Mouse (Mus musculus) heart, embryonic 15.5 days (tissue): Measurements from ENCODE around the gene Kcnma1. TPM values are rescaled to one million over a fixed set of nuclear protein-coding genes. Genes with fewer than 3 reads are reported as not detected.

Experiments
- ATAC-seq: fragments of 200-750 bp; cut with Nextera tagmentation; replicated peaks from 2 replicates; pipeline ENCODE4 v1.8.0; 2017; ENCODE audit warnings: low read depth, moderate TSS enrichment; ENCODE audit not compliant: insufficient number of reproducible peaks, insufficient read depth, low FRiP score
- H3K27ac ChIP-seq: fragments of 300-500 bp; sonication (generic); 2 replicates; pipeline ENCODE4 v1.5.1; 2015; ENCODE audit warnings: mild to moderate bottlenecking, inconsistent platforms
- H3K27me3 ChIP-seq: fragments of 300-500 bp; sonication (generic); 2 replicates; pipeline ENCODE4 v1.6.1; 2015; ENCODE audit warnings: inconsistent platforms
- H3K36me3 ChIP-seq: fragments of 300-500 bp; sonication (generic); 2 replicates; pipeline ENCODE4 v1.6.1; 2015; ENCODE audit warnings: mild to moderate bottlenecking, inconsistent platforms
- H3K4me1 ChIP-seq: fragments of 300-500 bp; sonication (generic); replicated peaks from 2 replicates; pipeline ENCODE4 v1.6.1; 2015; ENCODE audit warnings: inconsistent platforms
- H3K4me2 ChIP-seq: fragments of 300-500 bp; sonication (generic); 2 replicates; pipeline ENCODE4 v1.6.1; 2015; ENCODE audit warnings: inconsistent platforms, mild to moderate bottlenecking, moderate library complexity
- H3K4me3 ChIP-seq: fragments of 300-500 bp; sonication (generic); 2 replicates; pipeline ENCODE4 v1.5.1; 2015; ENCODE audit warnings: mild to moderate bottlenecking, inconsistent platforms
- H3K9ac ChIP-seq: fragments of 300-500 bp; sonication (generic); 2 replicates; pipeline ENCODE4 v1.6.1; 2015; ENCODE audit warnings: mild to moderate bottlenecking, inconsistent platforms
- H3K9me3 ChIP-seq: fragments of 300-500 bp; sonication (generic); replicated peaks from 2 replicates; pipeline ENCODE4 v1.6.1; 2016; ENCODE audit warnings: inconsistent platforms
- WGBS: fragments of 180-500 bp; shearing (Covaris S2); methylation state at CpG from one replicate; pipeline ENCODE4 v1.1.7; 2015; ENCODE audit warnings: mixed read lengths; 5-methylcytosine and 5-hydroxymethylcytosine counted together
- polyA plus RNA-seq: library from polyadenylated mRNA; unstranded; fragments of >200 nt; fragmentation: Nextera tagmentation; extraction: Ambion mirVana; gene quantifications from 2 replicates; pipeline ENCODE4 v1.2.1, GENCODE M21; 2015

Gene Kcnma1
- polyA plus RNA-seq, 1 experiment from 2014 or later: 0.23 TPM

DNA sequence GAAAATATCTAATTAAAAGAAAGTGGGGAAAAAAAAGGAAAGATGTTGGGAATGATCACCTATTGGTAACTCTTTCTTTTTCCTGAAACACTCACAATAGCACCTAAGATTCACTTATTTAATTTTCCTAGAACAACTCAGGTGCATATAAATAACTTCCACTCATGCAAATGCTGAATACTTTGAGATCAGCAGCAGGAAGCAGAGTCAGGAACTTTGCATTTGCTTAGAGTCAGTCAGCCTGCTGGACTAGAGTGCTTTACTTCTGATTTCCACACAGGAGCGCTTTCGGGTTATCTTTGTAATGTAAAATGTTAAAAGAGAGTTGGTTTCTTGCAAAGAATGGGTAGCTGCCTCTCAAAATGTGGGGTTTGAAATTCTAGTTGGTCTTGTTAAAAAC is 451.1 kb downstream of the Kcnma1 start:
- Histone ChIP-seq H3K9me3 (no peaks in the 10 kb centered on the region), H3K27ac (no peak overlapping the region), H3K27me3 (no peaks in the 10 kb centered on the region), H3K4me1 (no peaks in the 10 kb centered on the region), H3K4me3 (no peak overlapping the region), H3K36me3 (no peaks in the 10 kb centered on the region), H3K4me2 (no peak overlapping the region), H3K9ac (no peak overlapping the region)
- ATAC-seq: no peak
- 68% methylated on average over 2 of the region's 2 CpGs for WGBS

DNA sequence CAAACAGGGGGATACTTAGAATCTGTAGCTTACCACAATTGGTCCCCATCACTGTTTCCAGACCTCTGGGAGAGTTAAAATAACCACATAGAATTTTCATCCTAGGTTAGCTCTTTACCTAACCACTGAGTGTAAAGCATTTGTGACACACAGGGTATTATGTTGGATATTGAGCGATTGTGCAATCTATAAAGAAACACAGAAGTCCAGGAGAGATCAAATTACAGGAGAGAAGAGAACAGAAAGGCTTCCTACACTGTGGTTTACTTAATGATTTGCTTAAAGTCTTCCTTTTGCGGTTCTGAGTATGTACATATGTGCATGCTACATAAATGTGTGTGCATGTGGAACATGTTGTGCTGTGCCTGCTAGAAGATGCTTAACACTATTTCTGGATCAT is 458.6 kb downstream of the Kcnma1 start:
- no peaks in the 10 kb centered on the region for H3K4me1 ChIP-seq
- H3K27me3 ChIP-seq: no peaks in the 10 kb centered on the region
- H3K36me3 ChIP-seq: no peaks in the 10 kb centered on the region
- H3K9me3 ChIP-seq: no peaks in the 10 kb centered on the region
- H3K4me3 ChIP-seq: no peak overlapping the region
- no peak overlapping the region for H3K9ac ChIP-seq
- H3K27ac ChIP-seq: no peak overlapping the region
- ATAC-seq: no peak
- WGBS: 73% methylated on average over 2 of the region's 2 CpGs
- no peak overlapping the region for H3K4me2 ChIP-seq

DNA sequence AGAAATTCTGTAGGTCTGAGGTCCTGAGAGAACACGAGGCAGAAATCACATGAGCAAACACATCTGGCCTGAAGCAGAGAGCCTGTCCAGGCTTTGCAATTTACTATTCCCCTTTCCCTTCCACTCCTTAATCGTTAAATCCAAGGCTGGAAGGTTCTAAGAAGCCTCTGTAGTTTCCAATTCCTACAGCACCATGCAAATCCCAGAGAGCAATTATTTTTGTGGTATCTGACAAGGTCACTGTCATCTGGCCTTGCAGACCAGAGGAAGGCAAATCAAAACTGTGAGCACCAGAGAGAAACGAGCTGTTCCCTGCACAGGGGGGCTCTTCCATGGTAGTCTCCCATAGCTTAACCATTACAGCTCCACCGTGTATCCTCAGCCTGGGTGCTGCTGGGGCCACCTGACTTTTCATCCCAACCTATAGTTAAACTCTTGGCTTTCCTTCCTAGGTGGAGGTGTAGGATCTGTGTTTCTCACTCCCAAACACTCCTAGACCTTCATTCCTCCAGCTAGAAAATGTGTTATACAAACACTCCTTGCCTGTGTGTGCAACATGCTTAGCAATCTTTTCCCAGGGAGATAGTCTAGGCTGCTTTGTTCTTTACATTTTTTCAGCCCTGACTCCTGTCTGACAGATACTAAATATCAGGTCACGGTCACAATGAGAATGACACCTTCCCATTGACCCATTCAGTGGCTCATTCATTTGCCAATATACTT is 461.9 kb downstream of the Kcnma1 start:
- H3K4me1 ChIP-seq: no peaks in the 10 kb centered on the region
- no peak overlapping the region for H3K4me3 ChIP-seq
- WGBS: 44% methylated on average over 5 of the region's 5 CpGs
- no peaks in the 10 kb centered on the region for H3K9me3 ChIP-seq
- H3K27me3 ChIP-seq: no peaks in the 10 kb centered on the region
- no peak overlapping the region for H3K4me2 ChIP-seq
- no peak overlapping the region for H3K9ac ChIP-seq
- no peak for ATAC-seq
- no peak overlapping the region for H3K27ac ChIP-seq
- no peaks in the 10 kb centered on the region for H3K36me3 ChIP-seq

GRCm38 (mm10) chr14:23550467-23550866 is 463.8 kb downstream of the Kcnma1 start:
- WGBS: 70% methylated on average over 3 of the region's 3 CpGs
- no peaks in the 10 kb centered on the region for H3K36me3 ChIP-seq
- ATAC-seq: no peak

DNA sequence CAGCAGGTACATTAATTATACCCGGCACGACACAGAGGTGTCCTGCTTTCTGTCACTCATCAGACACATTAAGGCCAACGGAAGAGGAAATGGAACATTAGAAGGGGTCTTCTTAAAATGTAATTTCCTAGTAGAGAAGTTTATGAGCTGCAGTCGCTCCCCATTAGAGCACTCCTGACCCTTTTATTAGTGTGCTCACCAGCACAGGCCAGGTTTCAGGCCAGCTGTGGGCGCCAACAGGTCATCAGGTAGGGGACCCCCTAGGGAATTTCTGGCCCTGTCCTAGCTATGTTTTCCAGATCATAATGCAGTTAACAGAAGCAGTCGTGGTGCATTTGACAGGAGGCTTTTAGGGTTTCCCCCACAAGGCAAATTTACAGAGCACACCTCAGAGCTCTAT is 472.2 kb downstream of the Kcnma1 start:
- Histone ChIP-seq H3K9me3 (no peaks in the 10 kb centered on the region), H3K4me2 (no peak overlapping the region), H3K4me1 (no peaks in the 10 kb centered on the region), H3K36me3 (no peaks in the 10 kb centered on the region), H3K27me3 (no peaks in the 10 kb centered on the region), H3K27ac (no peak overlapping the region), H3K9ac (no peak overlapping the region), H3K4me3 (no peak overlapping the region)
- no peak for ATAC-seq
- WGBS: 71% methylated on average over 6 of the region's 6 CpGs

More at GRCm38 (mm10) chr14:23550467-23550866, 463.8 kb downstream of the Kcnma1 start:
- Histone ChIP-seq H3K9me3 (no peaks in the 10 kb centered on the region), H3K4me3 (no peak overlapping the region), H3K27me3 (no peaks in the 10 kb centered on the region), H3K27ac (no peak overlapping the region), H3K9ac (no peak overlapping the region), H3K4me1 (no peaks in the 10 kb centered on the region), H3K4me2 (no peak overlapping the region)

DNA sequence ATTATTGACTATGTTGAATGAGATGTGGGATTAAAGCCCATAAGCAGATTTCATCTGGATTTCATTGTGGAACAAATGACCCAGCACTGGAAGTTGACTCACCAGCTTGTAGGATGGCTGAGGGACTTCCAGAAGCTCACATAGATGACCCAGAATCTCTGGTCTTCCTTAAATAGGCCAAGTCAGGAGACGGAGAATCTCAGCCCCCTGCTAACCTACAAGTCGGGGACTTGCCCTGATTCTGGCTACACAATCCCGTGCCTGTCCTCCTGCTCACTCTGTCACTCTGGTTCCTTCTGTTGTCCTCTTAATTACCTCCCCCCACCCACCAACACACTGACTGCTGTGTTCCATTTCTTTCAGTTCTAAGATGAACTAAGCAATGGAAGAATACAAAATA is 474.7 kb downstream of the Kcnma1 start:
- H3K4me3 ChIP-seq: no peak overlapping the region
- H3K9me3 ChIP-seq: no peaks in the 10 kb centered on the region
- no peak overlapping the region for H3K4me2 ChIP-seq
- no peak for ATAC-seq
- no peaks in the 10 kb centered on the region for H3K27me3 ChIP-seq
- no peak overlapping the region for H3K27ac ChIP-seq
- no peaks in the 10 kb centered on the region for H3K4me1 ChIP-seq
- H3K36me3 ChIP-seq: no peaks in the 10 kb centered on the region
- WGBS: 93% methylated on average over 3 of the region's 3 CpGs
- no peak overlapping the region for H3K9ac ChIP-seq

- ATAC-seq: no peak
- 72% methylated on average over 3 of the region's 3 CpGs for WGBS
- Histone ChIP-seq H3K4me3 (no peak overlapping the region), H3K4me1 (no peaks in the 10 kb centered on the region), H3K27ac (no peak overlapping the region), H3K9ac (no peak overlapping the region), H3K27me3 (no peaks in the 10 kb centered on the region), H3K9me3 (no peaks in the 10 kb centered on the region), H3K36me3 (no peaks in the 10 kb centered on the region), H3K4me2 (no peak overlapping the region)
These were observed 480.9 kb downstream of the Kcnma1 start for GRCm38 (mm10) chr14:23533346-23533745.

GRCm38 (mm10) chr14:23531735-23532525 is 482.4 kb downstream of the Kcnma1 start:
- no peak overlapping the region for H3K27ac ChIP-seq
- no peak overlapping the region for H3K9ac ChIP-seq
- H3K4me3 ChIP-seq: no peak overlapping the region
- H3K4me2 ChIP-seq: no peak overlapping the region
- H3K27me3 ChIP-seq: no peaks in the 10 kb centered on the region
- ATAC-seq: no peak
- 58% methylated on average over 8 of the region's 8 CpGs for WGBS
- no peaks in the 10 kb centered on the region for H3K9me3 ChIP-seq
- no peaks in the 10 kb centered on the region for H3K36me3 ChIP-seq
- H3K4me1 ChIP-seq: no peaks in the 10 kb centered on the region

DNA sequence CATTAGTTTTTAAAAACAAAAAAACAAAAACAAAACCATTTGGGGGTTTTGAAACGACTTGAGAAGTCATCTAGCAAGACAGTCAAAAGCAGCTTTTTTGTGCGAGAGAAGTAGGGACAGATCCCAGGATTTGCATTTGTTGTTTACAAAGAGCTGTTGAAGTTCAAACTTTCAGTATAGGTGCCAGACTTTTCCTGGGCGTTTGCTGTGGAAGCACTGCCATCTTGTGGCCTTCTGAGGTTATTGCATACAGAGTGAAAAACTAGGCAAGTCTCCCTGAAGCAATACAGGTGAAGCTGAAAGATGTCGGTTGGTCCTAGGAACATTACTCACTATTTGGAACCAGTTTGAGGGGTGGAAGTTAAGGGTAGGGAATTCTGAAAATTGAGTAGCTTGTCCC is 484.6 kb downstream of the Kcnma1 start:
- no peak overlapping the region for H3K9ac ChIP-seq
- no peaks in the 10 kb centered on the region; the same call in 1 of the 2 replicates for H3K27me3 ChIP-seq
- no peak overlapping the region for H3K4me3 ChIP-seq
- no peak overlapping the region for H3K27ac ChIP-seq
- ATAC-seq: no peak
- H3K9me3 ChIP-seq: no peaks in the 10 kb centered on the region
- H3K4me2 ChIP-seq: no peak overlapping the region
- H3K4me1 ChIP-seq: no peaks in the 10 kb centered on the region
- H3K36me3 ChIP-seq: no peaks in the 10 kb centered on the region
- 11% methylated on average over 4 of the region's 4 CpGs for WGBS

GRCm38 (mm10) chr14:23529229-23529628 is 485.1 kb downstream of the Kcnma1 start:
- Histone ChIP-seq H3K4me1 (no peaks in the 10 kb centered on the region), H3K9me3 (no peaks in the 10 kb centered on the region), H3K27ac (no peak overlapping the region), H3K9ac (no peak overlapping the region), H3K27me3 (no peaks in the 10 kb centered on the region; the same call in 1 of the 2 replicates), H3K36me3 (no peaks in the 10 kb centered on the region), H3K4me3 (no peak overlapping the region), H3K4me2 (no peak overlapping the region)
- 87% methylated on average over 1 of the region's 1 CpGs for WGBS
- ATAC-seq: no peak

- no peaks in the 10 kb centered on the region for H3K4me1 ChIP-seq
- no peaks in the 10 kb centered on the region for H3K9me3 ChIP-seq
- no peak overlapping the region for H3K27ac ChIP-seq
- H3K4me2 ChIP-seq: no peak overlapping the region
- H3K27me3 ChIP-seq: no peaks in the 10 kb centered on the region; the same call in 1 of the 2 replicates
- no peak for ATAC-seq
- H3K36me3 ChIP-seq: no peaks in the 10 kb centered on the region
- no peak overlapping the region for H3K9ac ChIP-seq
- H3K4me3 ChIP-seq: no peak overlapping the region
- 54% methylated on average over 1 of the region's 1 CpGs for WGBS
These were observed 488.4 kb downstream of the Kcnma1 start for GRCm38 (mm10) chr14:23525910-23526309.
